Mouse (Mus musculus) liver, adult 2 months (tissue): ENCODE data around the gene Spin2e.
"Not testable (repeated sequence)": the region's sequence is repeated elsewhere in the genome, so short reads cannot be mapped to it uniquely, and the experiment has no call there.

Experiments
- CTCF ChIP-seq: fragments of 200-500 bp; IDR thresholded peaks from 2 replicates; pipeline ENCODE4 v1.5.1; 2011; ENCODE audit warnings: low read depth, low read length, control low read depth
- POLR2A ChIP-seq: fragments of 200-500 bp; IDR thresholded peaks from 2 replicates; pipeline ENCODE4 v1.6.1; 2011; ENCODE audit warnings: low read length, control low read depth; ENCODE audit not compliant: insufficient read depth; ENCODE audit errors: extremely low read depth

DNA sequence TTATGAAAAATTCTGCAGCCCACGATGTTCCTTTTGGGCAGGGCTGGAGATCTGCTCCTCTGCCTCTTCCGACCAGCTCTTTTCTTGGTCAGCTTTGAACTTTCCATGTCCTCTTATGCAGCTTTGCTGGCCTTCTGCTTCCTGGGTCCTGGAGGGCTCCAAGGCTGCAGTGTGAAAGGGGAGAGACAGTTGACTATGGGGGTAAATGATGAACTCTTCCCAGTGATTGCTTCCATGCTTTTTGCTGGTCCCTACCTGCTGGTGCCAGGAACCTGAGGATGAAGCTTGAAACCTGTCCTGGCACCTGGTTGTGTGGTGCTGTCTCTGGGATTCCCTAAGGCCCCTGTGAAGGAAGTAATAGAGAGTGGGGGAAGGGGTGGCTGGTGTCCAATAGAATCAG, at the start of gene Spin2e:
- TF ChIP-seq CTCF, POLR2A: not testable (repeated sequence)
